Mouse (Mus musculus) liver, embryonic 14.5 days (tissue): ENCODE results near the gene Cass4. TPM values are rescaled to one million over a fixed set of nuclear protein-coding genes. Genes with fewer than 3 reads are reported as not detected.

ENCODE experiments used
- ATAC-seq: fragments of 200-750 bp; cut with Nextera tagmentation; 2 replicates; pipeline ENCODE4 v1.8.0; 2017; ENCODE audit warnings: moderate number of reproducible peaks, mild to moderate bottlenecking, moderate library complexity; ENCODE audit not compliant: insufficient read depth
- DNase-seq, 3 experiments: peaks; one replicate each; pipeline ENCODE4 v3.0.0-alpha.2; 2012 to 2013; ENCODE audit warnings: low read depth in 3 of 3, low spot score in 3 of 3
- H3K27ac ChIP-seq: fragments of 300-500 bp; sonication (generic); 2 replicates; pipeline ENCODE4 v1.5.1; 2014; ENCODE audit warnings: moderate library complexity, mild to moderate bottlenecking, control low read depth, inconsistent platforms
- H3K27me3 ChIP-seq: fragments of 300-500 bp; sonication (generic); 2 replicates; pipeline ENCODE4 v1.6.1; 2014; ENCODE audit warnings: mild to moderate bottlenecking, low read length, moderate library complexity; ENCODE audit not compliant: control insufficient read depth, insufficient read depth
- H3K36me3 ChIP-seq: fragments of 300-500 bp; sonication (generic); replicated peaks from 2 replicates; pipeline ENCODE4 v1.6.1; 2014; ENCODE audit warnings: low read depth; ENCODE audit not compliant: control insufficient read depth, insufficient read depth
- H3K4me1 ChIP-seq, 2 experiments: fragments of 200-500 bp in 1 of 2; fragments of 300-500 bp in 1 of 2; sonication (generic) in 1 of 2; replicated peaks; 2 replicates each; pipeline ENCODE4 v1.6.1; 2012 to 2014; ENCODE audit warnings: antibody characterized with exemption in 1 of 2, inconsistent platforms in 1 of 2, low read length in 1 of 2; ENCODE audit not compliant: control insufficient read depth in 2 of 2, insufficient read depth in 2 of 2
- H3K4me2 ChIP-seq: fragments of 300-500 bp; sonication (generic); 2 replicates; pipeline ENCODE4 v1.6.1; 2014; ENCODE audit warnings: low read depth, mild to moderate bottlenecking, control low read depth, moderate library complexity
- H3K4me3 ChIP-seq, 2 experiments: fragments of 200-500 bp in 1 of 2; fragments of 300-500 bp in 1 of 2; sonication (generic) in 1 of 2; 2 replicates each; pipeline ENCODE4 v1.5.1; 2012 to 2014; ENCODE audit warnings: low read depth in 2 of 2, low read length in 2 of 2, mild to moderate bottlenecking in 2 of 2, control low read depth in 1 of 2, inconsistent platforms in 1 of 2, moderate library complexity in 1 of 2; ENCODE audit not compliant: insufficient read depth in 1 of 2
- H3K9ac ChIP-seq: fragments of 300-500 bp; sonication (generic); replicated peaks from 2 replicates; pipeline ENCODE4 v1.6.1; 2014; ENCODE audit warnings: mild to moderate bottlenecking, control low read depth, moderate library complexity
- H3K9me3 ChIP-seq: fragments of 300-500 bp; sonication (generic); 2 replicates; pipeline ENCODE4 v1.6.1; 2016; ENCODE audit warnings: low read length, mixed read lengths; ENCODE audit not compliant: control insufficient read depth
- CTCF ChIP-seq: IDR thresholded peaks from 2 replicates; pipeline ENCODE4 v1.5.1; 2016; ENCODE audit warnings: antibody characterized with exemption, low read depth, control low read depth
- EP300 ChIP-seq: IDR thresholded peaks from 2 replicates; pipeline ENCODE4 v1.6.1; 2016; ENCODE audit warnings: antibody characterized with exemption, low read depth
- WGBS: fragments of 180-500 bp; shearing (Covaris S2); extraction: QIAGEN DNeasy Blood & Tissue Kit; methylation state at CpG from one replicate; pipeline ENCODE4 v1.1.7; 2014; ENCODE audit not compliant: insufficient replicate concordance; 5-methylcytosine and 5-hydroxymethylcytosine counted together
- polyA plus RNA-seq, 2 experiments: library from polyadenylated mRNA; depleted of rRNA in 1 of 2; stranded (reverse) in 1 of 2; unstranded in 1 of 2; fragments of >200 nt; fragmentation: Nextera tagmentation in 1 of 2; extraction: Ambion mirVana in 1 of 2; gene quantifications; 2 replicates each; pipeline versions ENCODE4 v1.2.1 to v1.2.3; 2012 to 2014

Gene Cass4
- polyA plus RNA-seq, 2 experiments: 0.45 to 0.75 TPM

GRCm38 (mm10) chr2:172450640-172451039, 57.0 kb downstream of the Cass4 start:
- no peaks in the 10 kb centered on the region for H3K27me3 ChIP-seq
- no peak overlapping the region for H3K9ac ChIP-seq
- ATAC-seq (no peak), DNase-seq (no peak)
- H3K4me1 ChIP-seq: no peaks in the 10 kb centered on the region
- H3K9me3 ChIP-seq: no peaks in the 10 kb centered on the region
- no peak overlapping the region for H3K4me2 ChIP-seq
- H3K36me3 ChIP-seq: peaks cover 43% of the 10 kb centered on the region
- 80% methylated on average over 6 of the region's 6 CpGs for WGBS
- TF ChIP-seq EP300 (no peak), CTCF (no peak)
- no peak overlapping the region for H3K4me3 ChIP-seq
- no peak overlapping the region for H3K27ac ChIP-seq

GRCm38 (mm10) chr2:172452031-172452430, 58.4 kb downstream of the Cass4 start:
- no peaks in the 10 kb centered on the region for H3K9me3 ChIP-seq
- H3K4me3 ChIP-seq: no peak overlapping the region
- DNase-seq: no peak
- no peak overlapping the region for H3K9ac ChIP-seq
- H3K4me2 ChIP-seq: no peak overlapping the region
- peaks cover 31% of the 10 kb centered on the region for H3K36me3 ChIP-seq
- TF ChIP-seq CTCF: no peak
- no peak for TF ChIP-seq EP300
- no peaks in the 10 kb centered on the region for H3K4me1 ChIP-seq
- no peak overlapping the region for H3K27ac ChIP-seq
- 77% methylated on average over 4 of the region's 4 CpGs for WGBS
- no peaks in the 10 kb centered on the region for H3K27me3 ChIP-seq
- ATAC-seq: no peak

GRCm38 (mm10) chr2:172452458-172452857, 58.9 kb downstream of the Cass4 start:
- 85% methylated on average over 10 of the region's 10 CpGs for WGBS
- no peaks in the 10 kb centered on the region for H3K27me3 ChIP-seq
- ATAC-seq: no peak
- H3K9me3 ChIP-seq: no peaks in the 10 kb centered on the region
- H3K36me3 ChIP-seq: peaks cover 27% of the 10 kb centered on the region
- no peak overlapping the region for H3K4me2 ChIP-seq
- H3K4me3 ChIP-seq: no peak overlapping the region
- TF ChIP-seq EP300 (no peak), CTCF (no peak)
- H3K9ac ChIP-seq: no peak overlapping the region
- H3K27ac ChIP-seq: no peak overlapping the region
- DNase-seq: no peak
- H3K4me1 ChIP-seq: no peaks in the 10 kb centered on the region

GRCm38 (mm10) chr2:172458496-172458895, 64.9 kb downstream of the Cass4 start, which contains the start of gene Gcnt7:
TSS of gene Gcnt7 (minus strand) at chr2:172458596.
- Histone ChIP-seq H3K9me3 (no peaks in the 10 kb centered on the region), H3K27me3 (no peaks in the 10 kb centered on the region), H3K27ac (no peak within 1 kb of the TSS), H3K9ac (no peak within 1 kb of the TSS), H3K4me3 (no peak within 1 kb of the TSS), H3K36me3 (no peaks in the 10 kb centered on the region; the same call in none of the 2 replicates), H3K4me2 (no peak within 1 kb of the TSS), H3K4me1 (no peaks in the 10 kb centered on the region)
- no peak for ATAC-seq
- WGBS: 85% methylated on average over 11 of the region's 11 CpGs
- DNase-seq: no peak
- TF ChIP-seq CTCF (no peak), EP300 (no peak)

GRCm38 (mm10) chr2:172460647-172461046, 67.1 kb downstream of the Cass4 start:
- H3K4me2 ChIP-seq: no peak overlapping the region
- H3K9ac ChIP-seq: no peak overlapping the region
- H3K9me3 ChIP-seq: no peaks in the 10 kb centered on the region
- no peak overlapping the region for H3K4me3 ChIP-seq
- no peak for DNase-seq
- ATAC-seq: no peak
- no peaks in the 10 kb centered on the region for H3K27me3 ChIP-seq
- no peaks in the 10 kb centered on the region; the same call in none of the 2 replicates for H3K36me3 ChIP-seq
- no peaks in the 10 kb centered on the region for H3K4me1 ChIP-seq
- H3K27ac ChIP-seq: no peak overlapping the region
- TF ChIP-seq CTCF (no peak), EP300 (no peak)
- 75% methylated on average over 2 of the region's 2 CpGs for WGBS
